Mouse (Mus musculus) neural tube, embryonic 12.5 days (tissue): ENCODE measurements around the gene Vps8. TPM values are rescaled to one million over a fixed set of nuclear protein-coding genes. Genes with fewer than 3 reads are reported as not detected.

Experiments
- ATAC-seq: fragments of 200-750 bp; cut with Nextera tagmentation; 2 replicates; pipeline ENCODE4 v1.8.0; 2017; ENCODE audit warnings: low read depth, mild to moderate bottlenecking, moderate TSS enrichment, moderate library complexity; ENCODE audit not compliant: low FRiP score
- H3K27ac ChIP-seq: fragments of 300-500 bp; sonication (generic); 2 replicates; pipeline ENCODE4 v1.5.1; 2016
- H3K27me3 ChIP-seq: fragments of 300-500 bp; sonication (generic); replicated peaks from 2 replicates; pipeline ENCODE4 v1.6.1; 2016; ENCODE audit warnings: mild to moderate bottlenecking
- H3K36me3 ChIP-seq: fragments of 300-500 bp; sonication (generic); 2 replicates; pipeline ENCODE4 v1.6.1; 2016; ENCODE audit warnings: mild to moderate bottlenecking
- H3K4me1 ChIP-seq: fragments of 300-500 bp; sonication (generic); 2 replicates; pipeline ENCODE4 v1.6.1; 2016
- H3K4me2 ChIP-seq: fragments of 300-500 bp; sonication (generic); replicated peaks from 2 replicates; pipeline ENCODE4 v1.6.1; 2016; ENCODE audit warnings: mild to moderate bottlenecking
- H3K4me3 ChIP-seq: fragments of 300-500 bp; sonication (generic); 2 replicates; pipeline ENCODE4 v1.5.1; 2016
- H3K9ac ChIP-seq: fragments of 300-500 bp; sonication (generic); 2 replicates; pipeline ENCODE4 v1.6.1; 2016; ENCODE audit warnings: mild to moderate bottlenecking
- H3K9me3 ChIP-seq: fragments of 300-500 bp; sonication (generic); 2 replicates; pipeline ENCODE4 v1.6.1; 2016; ENCODE audit warnings: mild to moderate bottlenecking
- WGBS: fragments of 180-500 bp; shearing (Covaris S2); methylation state at CpG from one replicate; pipeline ENCODE4 v1.1.7; 2016; 5-methylcytosine and 5-hydroxymethylcytosine counted together
- polyA plus RNA-seq: library from polyadenylated mRNA; unstranded; fragments of >200 nt; fragmentation: Nextera tagmentation; extraction: Ambion mirVana; gene quantifications from 2 replicates; pipeline ENCODE4 v1.2.1, GENCODE M21; 2016

Vps8 gene
- polyA plus RNA-seq, 1 experiment from 2014 or later = 30.3 TPM

- Histone ChIP-seq H3K27me3 (no peaks in the 10 kb centered on the region), H3K9me3 (no peaks in the 10 kb centered on the region), H3K4me3 (no peak overlapping the region), H3K27ac (no peak overlapping the region), H3K4me2 (no peak overlapping the region), H3K36me3 (no peaks in the 10 kb centered on the region), H3K9ac (no peak overlapping the region), H3K4me1 (peaks cover 9% of the 10 kb centered on the region; the same call in 1 of the 2 replicates)
- ATAC-seq = no peak
- whole genome bisulfite sequencing = 25% methylated on average over 3 of the region's 3 CpGs
These were observed 33.6 kb upstream of the Vps8 start for GRCm38 (mm10) chr16:21389316-21389715.

DNA sequence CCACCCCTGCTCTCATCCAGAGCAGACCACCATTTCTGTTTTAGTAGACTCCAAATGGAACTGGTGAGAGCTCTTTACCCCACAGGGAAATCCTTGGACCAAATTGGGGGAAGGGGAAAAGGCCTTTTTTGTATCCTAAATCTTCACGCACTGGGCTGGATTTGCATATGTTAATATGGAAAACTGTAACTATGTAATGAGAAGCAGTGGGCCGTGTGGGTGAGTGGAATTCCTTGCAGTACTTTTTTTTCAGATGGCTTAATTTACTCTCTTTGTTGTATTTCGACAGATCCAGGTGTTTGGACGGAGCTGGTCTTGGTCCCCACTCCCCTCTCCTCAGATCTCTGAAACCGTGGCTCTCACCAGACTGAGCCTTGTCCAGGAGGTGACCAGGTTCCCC is 32.2 kb upstream of the Vps8 start:
- H3K4me3 ChIP-seq = no peak overlapping the region
- no peak overlapping the region for H3K9ac ChIP-seq
- H3K36me3 ChIP-seq = no peaks in the 10 kb centered on the region
- 57% methylated on average over 5 of the region's 5 CpGs for WGBS
- no peaks in the 10 kb centered on the region for H3K9me3 ChIP-seq
- peaks cover 12% of the 10 kb centered on the region for H3K4me1 ChIP-seq
- H3K4me2 ChIP-seq = no peak overlapping the region
- ATAC-seq = no peak
- H3K27me3 ChIP-seq = no peaks in the 10 kb centered on the region
- no peak overlapping the region for H3K27ac ChIP-seq

DNA sequence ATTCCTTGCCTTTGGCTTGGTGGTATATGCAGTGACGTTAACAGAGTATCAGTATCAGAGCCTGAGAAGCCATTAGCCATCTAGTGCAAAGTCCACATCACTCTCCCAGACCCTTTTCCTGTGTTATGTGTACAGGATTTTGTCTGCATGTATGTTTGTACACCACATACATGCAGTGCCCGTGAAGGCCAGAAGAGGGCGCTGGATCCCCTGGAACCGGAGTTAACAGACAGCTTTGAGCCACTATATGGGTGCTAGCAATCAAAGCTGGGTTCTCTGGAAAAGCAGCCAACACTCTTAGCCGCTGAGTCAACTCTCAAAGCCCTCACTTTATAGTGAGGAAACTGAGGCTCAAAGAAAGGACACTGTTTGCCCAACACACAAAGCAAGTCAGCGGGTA is 30.8 kb upstream of the Vps8 start:
- Histone ChIP-seq H3K9me3 (no peaks in the 10 kb centered on the region), H3K9ac (no peak overlapping the region), H3K36me3 (no peaks in the 10 kb centered on the region), H3K27me3 (no peaks in the 10 kb centered on the region), H3K4me2 (no peak overlapping the region), H3K4me3 (no peak overlapping the region), H3K27ac (no peak overlapping the region), H3K4me1 (peaks cover 11% of the 10 kb centered on the region)
- no peak; the same call in 1 of the 2 replicates for ATAC-seq
- 67% methylated on average over 6 of the region's 6 CpGs for WGBS

- ATAC-seq = peak; percentile 82
- Histone ChIP-seq H3K4me3 (no peak overlapping the region), H3K9me3 (no peaks in the 10 kb centered on the region), H3K4me1 (peaks cover 12% of the 10 kb centered on the region), H3K27me3 (no peaks in the 10 kb centered on the region), H3K27ac (no peak overlapping the region), H3K4me2 (no peak overlapping the region), H3K9ac (no peak overlapping the region), H3K36me3 (no peaks in the 10 kb centered on the region)
- WGBS = 51% methylated on average over 9 of the region's 9 CpGs
These were observed 30.3 kb upstream of the Vps8 start for GRCm38 (mm10) chr16:21392517-21393112.

- WGBS = 45% methylated on average over 7 of the region's 7 CpGs
- Histone ChIP-seq H3K4me2 (no peak overlapping the region), H3K27ac (no peak overlapping the region), H3K9ac (no peak overlapping the region), H3K27me3 (no peaks in the 10 kb centered on the region), H3K4me1 (peaks cover 27% of the 10 kb centered on the region), H3K9me3 (no peaks in the 10 kb centered on the region), H3K36me3 (no peaks in the 10 kb centered on the region), H3K4me3 (no peak overlapping the region)
- no peak for ATAC-seq
These were observed 27.4 kb upstream of the Vps8 start for GRCm38 (mm10) chr16:21395546-21395945.

DNA sequence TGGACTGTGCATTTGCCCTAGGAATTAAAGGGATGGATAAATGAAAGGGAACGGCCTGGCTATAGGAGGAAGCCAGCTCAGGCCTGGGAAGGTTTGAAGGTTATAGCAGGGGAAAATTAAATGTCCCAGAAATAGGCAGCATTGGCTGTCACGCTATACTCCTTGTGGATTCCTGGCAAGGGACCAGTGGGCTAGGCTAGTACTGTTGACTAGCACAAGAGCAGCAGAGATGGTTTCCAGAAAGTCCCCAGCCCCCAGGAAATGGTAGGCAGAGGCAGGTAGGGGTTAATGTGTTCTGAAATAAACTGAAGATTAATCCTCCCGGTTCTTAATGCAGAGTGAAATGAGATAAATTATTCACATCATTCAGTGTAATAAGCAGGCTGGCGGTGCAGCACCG is 25.2 kb upstream of the Vps8 start:
- peaks cover 25% of the 10 kb centered on the region for H3K4me1 ChIP-seq
- no peak overlapping the region for H3K4me2 ChIP-seq
- H3K9me3 ChIP-seq = no peaks in the 10 kb centered on the region
- H3K4me3 ChIP-seq = no peak overlapping the region
- H3K9ac ChIP-seq = no peak overlapping the region
- no peak; the same call in 1 of the 2 replicates for ATAC-seq
- no peaks in the 10 kb centered on the region for H3K27me3 ChIP-seq
- H3K36me3 ChIP-seq = no peaks in the 10 kb centered on the region
- 66% methylated on average over 5 of the region's 5 CpGs for WGBS
- H3K27ac ChIP-seq = no peak overlapping the region

- Histone ChIP-seq H3K27ac (peak overlapping the region; percentile 21), H3K4me3 (no peak overlapping the region), H3K4me1 (peaks cover 25% of the 10 kb centered on the region), H3K36me3 (no peaks in the 10 kb centered on the region), H3K4me2 (peak overlapping the region; percentile 41), H3K9ac (no peak overlapping the region), H3K9me3 (no peaks in the 10 kb centered on the region), H3K27me3 (no peaks in the 10 kb centered on the region)
- ATAC-seq = peak; percentile 26; the same call in 1 of the 2 replicates
- WGBS = 10% methylated on average over 8 of the region's 8 CpGs
These were observed 24.4 kb upstream of the Vps8 start for GRCm38 (mm10) chr16:21398345-21399051.

DNA sequence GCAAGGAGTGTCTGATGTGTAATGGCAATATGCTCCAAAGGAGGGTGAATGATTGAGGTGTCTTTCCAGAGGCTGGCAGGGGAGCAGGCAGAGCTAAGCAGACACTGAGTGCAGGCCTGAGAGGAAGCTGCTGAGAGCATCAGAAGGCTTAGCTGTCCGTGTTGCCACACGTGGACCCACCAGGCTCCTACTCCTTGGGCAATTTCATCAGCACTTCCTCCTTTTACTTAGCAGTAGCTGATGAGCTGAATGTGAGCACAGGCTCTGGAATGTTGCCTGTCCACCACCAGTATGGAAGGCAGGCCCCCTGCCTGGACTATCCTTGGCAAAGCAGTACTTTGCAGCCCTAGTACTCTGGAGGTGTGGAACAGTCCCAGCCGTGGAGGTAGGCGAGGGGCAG is 23.0 kb upstream of the Vps8 start:
- 85% methylated on average over 4 of the region's 4 CpGs for WGBS
- H3K27ac ChIP-seq = no peak overlapping the region

DNA sequence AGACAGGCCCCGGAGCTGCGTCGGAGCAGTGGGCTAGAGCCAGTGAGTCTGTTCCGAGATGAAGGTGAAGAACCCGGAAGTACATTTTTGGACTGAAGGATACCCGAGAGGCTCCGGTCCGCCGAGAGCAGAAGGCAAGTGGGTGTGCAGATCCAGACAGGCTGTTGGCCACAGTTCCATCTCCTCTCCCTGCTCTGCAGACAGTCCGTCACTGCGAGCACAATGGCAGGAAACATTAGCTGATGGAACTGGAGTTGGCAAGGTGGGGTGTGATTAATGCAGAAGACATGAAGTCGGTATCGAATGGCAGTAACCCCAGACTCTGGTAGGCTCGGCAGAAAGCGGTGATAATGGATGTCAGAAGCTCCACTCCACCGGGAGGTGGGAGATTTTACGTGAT is 20.9 kb upstream of the Vps8 start:
- Histone ChIP-seq H3K27me3 (no peaks in the 10 kb centered on the region), H3K9ac (no peak overlapping the region), H3K27ac (no peak overlapping the region), H3K9me3 (no peaks in the 10 kb centered on the region), H3K36me3 (no peaks in the 10 kb centered on the region), H3K4me1 (peaks cover 32% of the 10 kb centered on the region), H3K4me3 (no peak overlapping the region), H3K4me2 (no peak overlapping the region)
- 77% methylated on average over 17 of the region's 17 CpGs for WGBS
- no peak for ATAC-seq

More for the DNA sequence above, 23.0 kb upstream of the Vps8 start:
- Histone ChIP-seq H3K4me2 (no peak overlapping the region), H3K36me3 (no peaks in the 10 kb centered on the region), H3K4me3 (no peak overlapping the region), H3K9me3 (no peaks in the 10 kb centered on the region), H3K4me1 (peaks cover 28% of the 10 kb centered on the region), H3K9ac (no peak overlapping the region), H3K27me3 (no peaks in the 10 kb centered on the region)
- ATAC-seq = no peak

- Histone ChIP-seq H3K4me1 (peaks cover 23% of the 10 kb centered on the region), H3K4me3 (no peak overlapping the region), H3K4me2 (no peak overlapping the region), H3K27me3 (no peaks in the 10 kb centered on the region), H3K9ac (no peak overlapping the region), H3K27ac (no peak overlapping the region), H3K9me3 (no peaks in the 10 kb centered on the region), H3K36me3 (no peaks in the 10 kb centered on the region)
- no peak for ATAC-seq
- WGBS = 83% methylated on average over 2 of the region's 2 CpGs
These were observed 19.5 kb upstream of the Vps8 start for GRCm38 (mm10) chr16:21403402-21403801.

DNA sequence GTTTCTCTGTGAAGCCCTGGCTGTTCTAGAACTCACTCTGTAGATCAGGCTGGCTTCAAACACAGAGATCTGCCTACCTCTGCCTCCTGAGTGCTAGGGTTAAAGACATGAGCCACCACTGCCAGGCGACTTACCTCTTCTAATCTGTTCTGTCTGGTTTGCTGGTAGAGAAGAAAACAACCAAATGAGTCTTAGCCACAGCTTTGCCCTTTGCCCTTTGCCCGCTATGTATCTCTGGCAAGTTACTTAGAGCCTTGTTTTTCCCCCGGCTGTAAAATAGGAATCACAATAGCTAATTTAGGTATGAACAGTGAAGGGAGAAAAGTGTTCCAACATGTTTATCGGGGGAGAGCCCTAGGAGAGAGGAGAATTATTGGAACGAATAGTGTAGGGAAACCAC is 18.3 kb upstream of the Vps8 start:
- Histone ChIP-seq H3K9ac (no peak overlapping the region), H3K27ac (no peak overlapping the region), H3K4me3 (no peak overlapping the region), H3K36me3 (no peaks in the 10 kb centered on the region), H3K9me3 (no peaks in the 10 kb centered on the region), H3K4me2 (no peak overlapping the region), H3K4me1 (peaks cover 15% of the 10 kb centered on the region), H3K27me3 (no peaks in the 10 kb centered on the region)
- WGBS = 34% methylated on average over 5 of the region's 5 CpGs
- ATAC-seq = no peak

DNA sequence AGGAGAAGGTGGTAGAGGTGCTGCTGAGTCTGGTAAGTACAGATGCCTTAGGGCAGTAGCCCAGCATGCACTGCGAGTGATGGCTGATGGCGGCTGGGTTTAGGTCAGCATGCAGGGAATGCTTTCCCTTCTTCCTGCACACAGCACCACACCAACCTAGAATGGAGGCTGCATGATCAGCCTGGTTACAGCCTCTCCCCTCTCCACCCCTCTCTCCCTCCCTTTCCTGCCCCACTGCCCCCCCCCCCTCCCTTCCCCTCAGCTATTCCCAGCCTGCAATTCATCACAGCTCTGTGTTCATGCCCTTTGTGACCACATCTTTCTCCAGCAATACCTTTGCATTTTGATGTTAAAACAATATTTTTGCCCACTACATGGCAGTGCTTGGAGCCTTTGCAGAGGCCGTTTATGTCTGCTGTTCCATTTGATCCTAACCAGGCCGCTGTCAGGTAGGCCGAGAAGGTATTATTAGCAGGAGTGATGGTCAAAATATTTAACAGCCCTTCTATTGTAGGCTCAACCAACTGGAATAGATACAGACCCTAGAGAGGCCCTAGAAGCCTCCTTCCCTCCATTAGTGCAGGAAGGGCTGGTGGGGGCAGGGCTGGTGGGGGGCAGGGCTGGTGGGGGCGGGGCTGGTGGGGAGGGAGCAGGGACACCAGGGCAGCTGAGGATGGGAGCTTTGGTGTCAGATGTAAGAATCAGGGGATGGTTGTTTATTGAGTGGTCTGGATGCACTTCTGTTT is 17.5 kb upstream of the Vps8 start:
- ATAC-seq = peak; percentile 60
- peaks cover 15% of the 10 kb centered on the region for H3K4me1 ChIP-seq
- no peaks in the 10 kb centered on the region for H3K27me3 ChIP-seq
- WGBS = 41% methylated on average over 6 of the region's 6 CpGs
- H3K4me3 ChIP-seq = no peak overlapping the region
- H3K27ac ChIP-seq = 0 out of 2 replicates have a peak overlapping the region, but pooled peaks have one; percentile 29
- no peaks in the 10 kb centered on the region for H3K9me3 ChIP-seq
- H3K9ac ChIP-seq = no peak overlapping the region
- H3K4me2 ChIP-seq = no peak overlapping the region
- H3K36me3 ChIP-seq = no peaks in the 10 kb centered on the region
